Mouse (Mus musculus): Measurements from ENCODE around the gene Map1a.

Map1a gene

DNA sequence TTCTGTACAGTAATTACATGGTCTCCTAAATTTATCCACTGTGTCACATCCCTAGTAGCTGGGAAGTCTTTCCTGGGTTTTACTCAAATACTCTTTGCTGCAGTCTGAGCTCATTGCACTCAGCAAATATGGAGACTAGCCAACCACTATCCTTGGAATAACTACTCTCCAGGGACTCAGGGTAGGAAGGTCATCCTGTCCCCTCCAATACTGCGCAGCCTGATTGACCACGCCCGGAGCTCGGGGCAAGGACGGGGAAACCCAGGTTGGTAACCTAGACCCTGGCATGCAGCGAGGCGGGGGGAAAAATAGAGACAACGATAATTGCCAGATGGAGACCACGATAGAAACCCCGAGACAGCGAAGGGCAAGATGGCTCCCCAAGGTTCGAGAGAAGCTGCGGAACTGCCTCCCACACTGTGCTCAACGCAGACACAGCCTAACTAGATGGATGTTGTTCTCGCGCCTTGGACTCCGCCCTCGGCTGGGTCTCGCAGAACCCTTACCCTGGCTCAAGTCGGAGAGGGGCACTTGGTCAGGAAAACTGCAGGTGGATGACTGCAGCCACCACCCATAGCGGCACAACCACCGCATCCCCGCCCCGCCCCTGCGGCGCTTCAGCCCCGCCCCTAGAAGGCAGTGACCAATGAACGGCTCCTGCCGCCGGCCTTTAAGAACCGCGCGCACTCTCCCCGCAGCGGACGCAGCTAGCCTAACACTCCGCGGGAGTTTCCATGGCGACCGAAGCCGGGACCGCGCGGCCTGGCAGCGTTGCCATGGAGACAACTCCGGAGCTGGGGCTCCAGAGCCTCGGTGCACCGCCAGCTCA lies at the start of gene Map1a:
TSS of gene Map1a (plus strand) at position 700 of the 829 bp plus-strand sequence.
- DNase-seq = peak; percentile 84 to 89

- no peak for DNase-seq
These were observed 45.3 kb upstream of the Map1a start for GRCm38 (mm10) chr2:121244099-121244498.

- no peak for DNase-seq
These were observed 39.6 kb upstream of the Map1a start for GRCm38 (mm10) chr2:121249758-121250157.

DNA sequence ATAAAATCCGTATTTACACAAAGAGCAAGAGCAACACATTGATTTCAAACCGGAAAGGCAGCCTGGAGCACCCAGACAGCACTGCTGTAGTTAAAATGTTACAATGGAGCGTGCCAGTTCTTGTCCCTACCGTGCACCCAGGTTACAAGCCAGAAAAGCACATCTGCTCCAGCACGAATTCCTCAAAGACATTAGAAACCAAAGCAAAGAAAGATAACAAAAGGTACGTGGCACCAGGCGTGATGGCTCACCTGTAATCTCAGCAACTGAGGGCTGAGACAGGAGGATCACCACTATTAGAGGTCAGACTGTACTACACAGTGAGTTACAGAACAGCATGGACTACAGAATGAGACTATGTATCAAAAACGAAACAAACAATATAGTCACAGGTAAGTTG lies 21.0 kb upstream of the Map1a start:
- DNase-seq = no peak

- no peak for DNase-seq
These were observed 18.7 kb upstream of the Map1a start for GRCm38 (mm10) chr2:121270521-121271235.

- DNase-seq = peak; percentile 92
These were observed 18.0 kb upstream of the Map1a start, which contains the start of gene Trp53bp1 for GRCm38 (mm10) chr2:121271236-121271927. Trp53bp1 (minus strand) TSS chr2:121271407.

GRCm38 (mm10) chr2:121271928-121272516 lies 17.4 kb upstream of the Map1a start:
- DNase-seq = no peak

DNA sequence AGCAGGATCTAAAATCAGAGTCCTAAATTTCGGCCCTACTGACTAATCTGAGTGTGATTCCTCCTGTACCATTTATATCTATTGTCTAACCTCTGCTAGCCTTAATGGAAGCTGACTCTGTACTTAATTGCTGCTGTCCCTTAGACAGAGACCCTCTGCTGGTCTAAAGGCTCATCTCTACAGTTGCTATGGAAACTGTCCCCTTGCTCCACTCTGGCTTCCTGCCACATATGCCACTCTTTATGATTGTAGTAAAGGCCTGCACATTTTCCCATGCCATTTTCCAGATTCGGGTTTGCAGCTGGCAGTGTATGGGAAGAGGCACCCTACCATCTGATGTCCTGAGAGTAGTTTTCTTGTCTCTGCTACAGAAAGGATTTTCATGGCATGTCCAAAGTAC lies 1.6 kb upstream of the Map1a start:
- DNase-seq = no peak

GRCm38 (mm10) chr2:121289730-121290540 lies 535 bp downstream of the Map1a start:
- peak in 1 of 2 experiments; percentile 20 for DNase-seq

DNA sequence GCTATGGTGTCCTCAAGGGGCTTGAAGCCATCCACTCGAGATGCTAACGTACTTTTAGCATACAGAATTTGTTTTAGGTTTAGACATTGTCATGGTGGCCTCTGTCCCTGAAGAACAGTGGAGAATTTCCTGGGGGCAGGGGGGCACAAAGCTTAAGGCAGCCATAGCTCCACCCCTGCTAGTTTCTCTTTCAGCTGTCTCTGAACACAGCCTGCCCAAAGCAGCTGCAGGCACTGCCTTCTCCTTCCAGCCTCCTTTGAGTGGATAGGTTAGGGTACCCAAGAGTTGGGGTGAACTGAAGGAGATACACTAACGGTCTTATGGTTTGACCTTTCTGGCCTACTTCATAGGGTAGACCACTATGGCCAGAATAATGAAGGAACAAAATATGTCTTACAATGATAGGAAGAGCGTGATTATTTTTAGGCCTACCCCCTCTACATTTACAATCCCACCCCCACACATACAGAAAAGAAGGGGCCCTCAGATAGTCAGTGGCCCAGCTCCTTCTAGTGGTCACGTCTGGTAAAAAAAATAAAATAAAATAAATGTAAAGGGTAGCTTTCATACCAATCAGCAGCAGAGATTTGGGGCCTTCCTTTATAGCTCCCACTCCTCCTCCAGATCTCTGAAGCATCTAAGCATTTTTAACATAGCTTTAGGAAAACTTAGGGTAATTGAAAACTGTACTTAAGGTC lies 3.1 kb downstream of the Map1a start:
- no peak for DNase-seq

DNA sequence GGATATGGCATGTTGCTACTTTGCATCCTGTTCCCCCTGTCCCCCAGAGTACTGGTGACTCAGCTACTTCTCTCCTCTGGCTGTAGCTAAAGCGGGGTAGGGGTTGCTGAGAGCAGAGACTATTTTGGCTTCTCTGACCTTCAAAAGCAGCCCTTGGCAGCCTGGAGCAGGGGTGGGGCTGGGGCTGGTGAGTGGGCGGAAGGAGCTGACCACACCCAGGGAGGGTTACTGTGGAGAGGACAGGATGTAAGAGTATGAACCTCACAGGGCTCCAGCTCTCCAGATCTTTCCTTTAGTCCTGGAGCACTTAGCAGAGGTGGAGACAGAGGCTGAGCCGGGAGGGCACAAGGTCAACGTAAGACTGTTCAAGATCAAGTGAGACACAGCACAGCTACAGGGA lies 4.8 kb downstream of the Map1a start:
- DNase-seq = no peak

DNA sequence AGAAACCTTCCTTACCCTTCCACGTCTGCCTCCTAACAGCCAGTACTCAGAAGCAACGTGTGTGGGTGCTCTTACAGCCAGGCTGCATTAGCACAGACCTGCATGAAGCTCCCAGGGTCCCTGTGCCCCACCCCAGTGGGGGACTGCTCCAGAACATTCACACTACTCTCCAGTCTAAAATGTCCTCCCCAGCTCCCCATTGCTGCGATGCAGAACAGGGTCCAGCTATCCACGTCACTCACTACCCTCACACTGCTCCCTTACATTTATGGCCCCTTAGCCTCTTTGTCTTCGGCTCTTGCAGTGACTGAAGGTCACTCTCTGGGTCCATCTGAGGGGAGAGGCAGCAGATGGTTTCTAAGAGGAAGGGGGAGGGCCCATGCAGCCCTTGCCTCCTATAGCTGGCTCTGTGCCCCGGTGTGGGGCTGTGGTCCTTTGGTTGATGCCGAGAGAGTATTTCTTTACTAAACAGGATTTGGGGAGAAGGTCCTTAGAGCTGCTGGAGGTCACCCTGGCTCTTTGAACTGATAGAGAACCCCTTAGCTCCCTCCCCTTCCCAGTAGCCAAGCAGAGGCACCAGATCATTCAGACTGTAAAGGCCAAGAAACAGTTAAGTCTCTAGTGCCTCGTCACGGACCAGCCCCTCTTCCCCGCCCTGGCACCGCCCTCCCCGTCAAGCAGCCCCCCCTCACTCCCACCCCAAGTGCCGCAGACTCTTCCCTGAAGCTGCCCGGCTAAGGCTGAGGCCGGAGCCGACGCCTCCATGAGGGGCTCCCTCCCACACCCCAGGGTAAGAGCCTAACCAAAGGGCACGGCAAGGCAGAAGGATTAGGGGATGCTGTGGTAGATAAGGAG lies 5.6 kb downstream of the Map1a start:
- DNase-seq = no peak

DNA sequence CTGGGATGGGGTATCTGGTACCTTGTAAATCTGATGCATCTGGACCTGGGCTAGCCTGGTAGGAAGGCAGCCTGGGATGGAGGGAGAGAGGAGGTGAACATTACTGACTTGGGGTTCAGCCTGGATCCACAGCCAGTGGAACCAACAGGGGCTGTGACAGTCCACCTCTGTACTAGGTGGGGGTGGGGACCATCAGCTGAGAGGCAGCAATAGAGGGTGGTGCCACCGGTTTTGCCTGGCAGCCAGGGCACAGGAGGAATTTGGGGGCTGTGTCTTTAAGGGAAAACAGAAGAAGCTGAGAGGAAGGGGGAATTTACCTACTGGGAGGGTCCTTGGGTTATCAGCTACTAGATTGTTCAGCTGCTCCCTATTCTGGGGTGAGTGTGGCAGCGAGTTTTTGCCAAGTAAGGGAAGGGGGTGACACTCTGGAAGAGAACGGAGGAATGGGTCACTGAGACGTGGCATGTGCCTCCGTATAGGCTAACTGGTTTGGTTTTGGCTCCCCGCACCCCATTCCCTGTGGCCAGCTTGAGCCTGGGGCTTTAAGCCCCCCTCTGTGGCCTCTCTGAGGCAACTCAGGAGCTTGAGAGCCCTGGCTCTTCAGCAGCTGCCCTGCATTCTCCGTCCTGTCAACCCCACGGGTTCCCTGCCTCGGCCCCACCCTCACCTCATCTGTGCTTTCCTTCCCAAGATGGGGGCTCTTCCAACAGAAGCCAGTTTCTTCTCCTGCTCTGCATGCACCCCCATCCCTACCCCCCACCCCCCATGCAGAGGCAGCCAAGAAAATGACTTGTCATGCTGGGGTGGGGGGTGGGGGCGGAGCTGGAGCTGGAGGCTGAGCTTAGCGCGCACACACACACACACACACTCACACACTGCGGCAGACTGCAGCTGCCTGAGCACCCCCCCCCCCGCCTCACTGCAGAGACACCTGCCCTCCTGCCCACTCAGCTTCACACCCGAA lies 6.5 kb downstream of the Map1a start:
- DNase-seq = peak; percentile 30 to 60

DNA sequence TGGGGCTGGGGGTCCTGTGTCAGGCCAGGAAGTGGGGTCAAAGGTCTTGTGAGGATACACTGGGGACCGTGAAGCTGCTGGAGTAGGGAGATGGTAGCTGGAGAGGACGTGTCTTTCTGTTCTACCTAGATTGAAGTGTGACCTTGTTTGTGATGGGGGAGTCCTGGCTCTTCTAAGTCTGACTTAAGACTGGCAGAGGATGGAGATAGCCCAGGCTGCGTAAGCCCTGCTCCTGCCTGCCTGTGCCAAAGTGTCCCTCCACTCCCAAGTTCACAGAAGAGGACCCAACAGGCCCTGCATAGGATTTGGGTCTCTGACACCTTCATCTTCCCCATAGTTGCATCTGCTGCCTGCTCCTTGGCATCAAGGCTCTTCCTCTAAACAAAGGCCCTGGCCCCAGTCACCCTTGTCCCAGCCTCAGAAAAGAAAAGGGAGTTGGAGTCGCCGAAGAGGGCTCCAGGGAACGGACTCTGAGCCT lies 7.4 kb downstream of the Map1a start:
- no peak for DNase-seq

GRCm38 (mm10) chr2:121297701-121298100 lies 8.3 kb downstream of the Map1a start:
- DNase-seq = no peak

DNA sequence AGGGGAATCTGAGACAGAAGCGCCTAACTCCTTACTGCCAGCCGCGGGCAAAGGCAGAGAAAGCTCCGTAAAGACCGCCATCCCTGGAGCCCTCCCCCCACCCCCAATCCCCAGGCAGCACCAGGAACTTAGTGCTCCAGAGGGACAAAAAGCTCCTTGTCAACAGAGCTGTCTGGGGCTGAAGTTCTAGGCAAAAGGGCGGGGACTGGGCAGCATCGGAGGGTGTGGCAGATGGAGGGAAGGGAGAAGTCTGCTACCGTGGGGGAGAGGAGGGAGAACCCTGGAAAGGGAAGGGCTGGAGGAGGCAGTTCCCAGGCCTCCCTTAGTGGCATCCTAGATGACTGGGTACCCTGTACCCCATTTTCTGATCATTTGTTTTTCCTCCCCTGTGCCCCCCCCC lies 8.7 kb downstream of the Map1a start:
- no peak for DNase-seq

GRCm38 (mm10) chr2:121299471-121299870 lies 10.1 kb downstream of the Map1a start:
- DNase-seq = no peak

- no peak for DNase-seq
These were observed 10.6 kb downstream of the Map1a start for GRCm38 (mm10) chr2:121300036-121300435.

DNA sequence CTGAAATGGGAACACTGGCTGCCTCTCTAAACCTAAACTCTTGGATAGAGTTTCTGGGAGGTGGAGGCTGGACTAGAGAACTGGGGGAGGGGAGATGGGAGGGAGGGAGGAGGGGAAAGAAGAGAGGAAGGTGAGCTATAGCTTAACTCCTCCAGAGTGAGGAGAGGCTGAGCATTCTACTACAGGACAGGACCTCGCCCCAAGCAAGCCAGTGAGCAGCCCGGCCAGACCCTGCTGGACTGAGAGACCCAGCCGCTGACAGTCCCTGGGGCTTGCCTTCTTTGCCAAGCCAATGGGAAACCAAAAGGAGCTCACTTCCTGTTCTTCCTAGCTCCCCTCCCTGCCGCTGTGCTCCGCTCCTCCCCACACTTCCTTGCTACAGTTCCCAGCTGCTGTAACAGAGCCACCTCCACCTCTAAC lies 19.6 kb downstream of the Map1a start:
- DNase-seq = no peak

Measured in thymus, postnatal 36 days (tissue).